Mouse (Mus musculus): ENCODE measurements at regions not wholly inside any gene's neighbourhood (a gene's known extent, or its start where the extent isn't known, plus 50 kb on each side); places are given as distances from the start of the nearest gene placed in this dataset.

- Histone ChIP-seq H3K9me3 (no peaks in the 10 kb centered on the region), H3K4me1 (peaks cover 21% of the 10 kb centered on the region), H3K27ac (no peak overlapping the region), H3K27me3 (no peaks in the 10 kb centered on the region), H3K36me3 (no peaks in the 10 kb centered on the region), H3K4me3 (no peak overlapping the region), H3K4me2 (no peak overlapping the region), H3K9ac (no peak overlapping the region)
- no peak for ATAC-seq (ENCODE audit: borderline replicate concordance, extremely low read depth, low FRiP score, low TSS enrichment)
- 64% methylated on average over 3 of the region's 3 CpGs for WGBS
Observed at GRCm38 (mm10) chr8:11909146-11909545, 68.9 kb downstream of the Tex29 start.

GRCm38 (mm10) chr8:11911639-11912450 is 71.6 kb downstream of the Tex29 start:
- whole genome bisulfite sequencing = 39% methylated on average over 18 of the region's 18 CpGs
- peak overlapping the region; percentile 24; the same call in 1 of the 2 replicates for H3K27ac ChIP-seq
- ATAC-seq (ENCODE audit: borderline replicate concordance, extremely low read depth, low FRiP score, low TSS enrichment) = peak; percentile 16; the same call in 1 of the 2 replicates

GRCm38 (mm10) chr8:11912451-11913128 is 72.3 kb downstream of the Tex29 start:
- H3K36me3 ChIP-seq = no peaks in the 10 kb centered on the region
- H3K27me3 ChIP-seq = no peaks in the 10 kb centered on the region
- peaks cover 34% of the 10 kb centered on the region for H3K4me1 ChIP-seq
- H3K9me3 ChIP-seq = no peaks in the 10 kb centered on the region
- peak overlapping the region; percentile 24; the same call in 1 of the 2 replicates for H3K27ac ChIP-seq
- no peak overlapping the region for H3K9ac ChIP-seq
- H3K4me3 ChIP-seq = no peak overlapping the region
- ATAC-seq (ENCODE audit: borderline replicate concordance, extremely low read depth, low FRiP score, low TSS enrichment) = no peak
- WGBS = 74% methylated on average over 17 of the region's 17 CpGs
- H3K4me2 ChIP-seq = peak overlapping the region; percentile 7; the same call in 1 of the 2 replicates

More at GRCm38 (mm10) chr8:11911639-11912450, 71.6 kb downstream of the Tex29 start:
- H3K4me1 ChIP-seq = peaks cover 34% of the 10 kb centered on the region
- no peak overlapping the region for H3K9ac ChIP-seq
- H3K4me2 ChIP-seq = peak overlapping the region; percentile 7; the same call in 1 of the 2 replicates
- no peak overlapping the region for H3K4me3 ChIP-seq
- H3K27me3 ChIP-seq = no peaks in the 10 kb centered on the region
- H3K9me3 ChIP-seq = no peaks in the 10 kb centered on the region
- no peaks in the 10 kb centered on the region for H3K36me3 ChIP-seq

- H3K4me2 ChIP-seq = no peak overlapping the region
- H3K4me1 ChIP-seq = peaks cover 34% of the 10 kb centered on the region
- no peaks in the 10 kb centered on the region for H3K36me3 ChIP-seq
- WGBS = 65% methylated on average over 12 of the region's 12 CpGs
- H3K4me3 ChIP-seq = no peak overlapping the region
- H3K9ac ChIP-seq = no peak overlapping the region
- no peaks in the 10 kb centered on the region for H3K27me3 ChIP-seq
- no peak overlapping the region for H3K27ac ChIP-seq
- no peak for ATAC-seq (ENCODE audit: borderline replicate concordance, extremely low read depth, low FRiP score, low TSS enrichment)
- no peaks in the 10 kb centered on the region for H3K9me3 ChIP-seq
Observed at GRCm38 (mm10) chr8:11913129-11913900, 73.0 kb downstream of the Tex29 start.

GRCm38 (mm10) chr8:11914131-11914530 is 73.9 kb downstream of the Tex29 start:
- H3K9ac ChIP-seq = no peak overlapping the region
- no peaks in the 10 kb centered on the region for H3K9me3 ChIP-seq
- H3K27me3 ChIP-seq = no peaks in the 10 kb centered on the region
- no peak for ATAC-seq (ENCODE audit: borderline replicate concordance, extremely low read depth, low FRiP score, low TSS enrichment)
- H3K4me2 ChIP-seq = no peak overlapping the region
- H3K27ac ChIP-seq = no peak overlapping the region
- H3K4me1 ChIP-seq = peaks cover 34% of the 10 kb centered on the region
- no peaks in the 10 kb centered on the region for H3K36me3 ChIP-seq
- WGBS = 63% methylated on average over 7 of the region's 7 CpGs
- no peak overlapping the region for H3K4me3 ChIP-seq

- WGBS = 29% methylated on average over 19 of the region's 19 CpGs
- ATAC-seq (ENCODE audit: borderline replicate concordance, extremely low read depth, low FRiP score, low TSS enrichment) = peak; percentile 78
- Histone ChIP-seq H3K9me3 (no peaks in the 10 kb centered on the region), H3K9ac (no peak overlapping the region), H3K36me3 (no peaks in the 10 kb centered on the region), H3K27ac (peak overlapping the region; percentile 25; the same call in 1 of the 2 replicates), H3K4me3 (peak overlapping the region; percentile 7; the same call in 1 of the 2 replicates), H3K4me1 (peaks cover 34% of the 10 kb centered on the region), H3K27me3 (no peaks in the 10 kb centered on the region), H3K4me2 (peak overlapping the region; percentile 43)
Observed at GRCm38 (mm10) chr8:11914681-11915474, 74.6 kb downstream of the Tex29 start.

- H3K4me3 ChIP-seq = no peak overlapping the region
- peak overlapping the region; percentile 43; the same call in 1 of the 2 replicates for H3K4me2 ChIP-seq
- no peaks in the 10 kb centered on the region for H3K9me3 ChIP-seq
- peaks cover 34% of the 10 kb centered on the region for H3K4me1 ChIP-seq
- H3K27ac ChIP-seq = no peak overlapping the region
- ATAC-seq (ENCODE audit: borderline replicate concordance, extremely low read depth, low FRiP score, low TSS enrichment) = no peak
- no peak overlapping the region for H3K9ac ChIP-seq
- H3K36me3 ChIP-seq = no peaks in the 10 kb centered on the region
- no peaks in the 10 kb centered on the region for H3K27me3 ChIP-seq
- 83% methylated on average over 11 of the region's 11 CpGs for WGBS
Observed at GRCm38 (mm10) chr8:11915721-11916120, 75.4 kb downstream of the Tex29 start.

- 54% methylated on average over 2 of the region's 2 CpGs for WGBS
- Histone ChIP-seq H3K9ac (no peak overlapping the region), H3K4me2 (no peak overlapping the region), H3K4me1 (peaks cover 9% of the 10 kb centered on the region), H3K9me3 (no peaks in the 10 kb centered on the region), H3K4me3 (no peak overlapping the region), H3K27ac (no peak overlapping the region), H3K27me3 (peaks cover 3% of the 10 kb centered on the region; the same call in 1 of the 2 replicates), H3K36me3 (no peaks in the 10 kb centered on the region)
- ATAC-seq (ENCODE audit: borderline replicate concordance, extremely low read depth, low FRiP score, low TSS enrichment) = no peak
Observed at GRCm38 (mm10) chr8:11919876-11920275, 79.6 kb downstream of the Tex29 start.

- peaks cover 3% of the 10 kb centered on the region; the same call in 1 of the 2 replicates for H3K27me3 ChIP-seq
- no peak overlapping the region for H3K9ac ChIP-seq
- H3K4me2 ChIP-seq = no peak overlapping the region
- H3K4me3 ChIP-seq = no peak overlapping the region
- no peaks in the 10 kb centered on the region for H3K9me3 ChIP-seq
- ATAC-seq (ENCODE audit: borderline replicate concordance, extremely low read depth, low FRiP score, low TSS enrichment) = no peak
- 43% methylated on average over 7 of the region's 7 CpGs for WGBS
- H3K4me1 ChIP-seq = no peaks in the 10 kb centered on the region
- no peak overlapping the region for H3K27ac ChIP-seq
- no peaks in the 10 kb centered on the region for H3K36me3 ChIP-seq
Observed at GRCm38 (mm10) chr8:11923115-11923514, 82.8 kb downstream of the Tex29 start.

GRCm38 (mm10) chr8:11924165-11924564 is 83.9 kb downstream of the Tex29 start:
- Histone ChIP-seq H3K27me3 (peaks cover 3% of the 10 kb centered on the region; the same call in 1 of the 2 replicates), H3K4me3 (no peak overlapping the region), H3K4me2 (no peak overlapping the region), H3K9me3 (no peaks in the 10 kb centered on the region), H3K4me1 (no peaks in the 10 kb centered on the region), H3K36me3 (no peaks in the 10 kb centered on the region), H3K9ac (no peak overlapping the region), H3K27ac (no peak overlapping the region)
- no peak for ATAC-seq (ENCODE audit: borderline replicate concordance, extremely low read depth, low FRiP score, low TSS enrichment)
- 60% methylated on average over 11 of the region's 11 CpGs for WGBS

- peak; percentile 49; the same call in 1 of the 2 replicates for ATAC-seq (ENCODE audit: borderline replicate concordance, extremely low read depth, low FRiP score, low TSS enrichment)
- WGBS = 23% methylated on average over 6 of the region's 6 CpGs
Observed at GRCm38 (mm10) chr8:11942892-11943332, 102.6 kb downstream of the Tex29 start.

More at GRCm38 (mm10) chr8:11942892-11943332, 102.6 kb downstream of the Tex29 start:
- Histone ChIP-seq H3K36me3 (no peaks in the 10 kb centered on the region), H3K9me3 (no peaks in the 10 kb centered on the region), H3K27ac (no peak overlapping the region), H3K4me2 (no peak overlapping the region), H3K27me3 (no peaks in the 10 kb centered on the region), H3K9ac (no peak overlapping the region), H3K4me1 (no peaks in the 10 kb centered on the region), H3K4me3 (no peak overlapping the region)
